Mouse (Mus musculus): ENCODE results near the gene Usp19. TPM values are rescaled to one million over a fixed set of nuclear protein-coding genes. Genes with fewer than 3 reads are reported as not detected.

The Usp19 gene
- polyA plus RNA-seq, 1 experiment: 86.6 TPM

GRCm38 (mm10) chr9:108516380-108517251, 26.2 kb downstream of the Usp19 start, which contains the start of gene Qrich1:
Gene Qrich1 (plus strand): TSS chr9:108516806.
- peaks cover 29% of the 10 kb centered on the region for H3K36me3 ChIP-seq (ENCODE audit: control insufficient read depth, insufficient read depth)
- H3ac ChIP-seq (ENCODE audit: control insufficient read depth, insufficient read length): peak within 1 kb of the TSS; percentile 97
- H3K79me2 ChIP-seq (ENCODE audit: control insufficient read depth, insufficient read depth): peaks cover 39% of the 10 kb centered on the region
- peak within 1 kb of the TSS; percentile 73 for H3K4me3 ChIP-seq
- peak within 1 kb of the TSS; percentile 79 for H3K4me2 ChIP-seq (ENCODE audit: low read depth)
- TF ChIP-seq CEBPB (IDR thresholded peaks at IDR 0.05; ENCODE audit: insufficient read depth, poor library complexity, severe bottlenecking): no peak
- peak; percentile 50 for TF ChIP-seq POLR2AphosphoS2 (IDR thresholded peaks at IDR 0.05; ENCODE audit: insufficient read length, low read depth)
- peak; percentile 2 for TF ChIP-seq SRF (IDR thresholded peaks at IDR 0.05; ENCODE audit: control insufficient read depth, insufficient read length, low read depth)
- TF ChIP-seq POLR2A (IDR thresholded peaks at IDR 0.05; ENCODE audit: insufficient read length, low read depth): peak; percentile 84
- no peaks in the 10 kb centered on the region for H3K27me3 ChIP-seq (ENCODE audit: control insufficient read depth, insufficient read depth, insufficient read length)

GRCm38 (mm10) chr9:108517253-108517930, 27.0 kb downstream of the Usp19 start:
- peak overlapping the region; percentile 73 for H3K4me3 ChIP-seq
- TF ChIP-seq MAX (IDR thresholded peaks at IDR 0.05; ENCODE audit: low read depth) (no peak), MYOG (IDR thresholded peaks at IDR 0.05; ENCODE audit: control insufficient read depth in 1 of 3, insufficient read depth in 1 of 3, insufficient read length in 2 of 3, low read depth in 2 of 3) (peak in 2 of 3 experiments; percentile 10 to 20), POLR2AphosphoS2 (IDR thresholded peaks at IDR 0.05; ENCODE audit: insufficient read length, low read depth) (peak; percentile 46)
- peaks cover 22% of the 10 kb centered on the region for H3K36me3 ChIP-seq (ENCODE audit: control insufficient read depth, insufficient read depth)
- no peaks in the 10 kb centered on the region for H3K27me3 ChIP-seq (ENCODE audit: control insufficient read depth, insufficient read depth, insufficient read length)
- peak overlapping the region; percentile 97 for H3ac ChIP-seq (ENCODE audit: control insufficient read depth, insufficient read length)
- H3K79me2 ChIP-seq (ENCODE audit: control insufficient read depth, insufficient read depth): peaks cover 46% of the 10 kb centered on the region
- H3K4me2 ChIP-seq (ENCODE audit: low read depth): peak overlapping the region; percentile 79

DNA sequence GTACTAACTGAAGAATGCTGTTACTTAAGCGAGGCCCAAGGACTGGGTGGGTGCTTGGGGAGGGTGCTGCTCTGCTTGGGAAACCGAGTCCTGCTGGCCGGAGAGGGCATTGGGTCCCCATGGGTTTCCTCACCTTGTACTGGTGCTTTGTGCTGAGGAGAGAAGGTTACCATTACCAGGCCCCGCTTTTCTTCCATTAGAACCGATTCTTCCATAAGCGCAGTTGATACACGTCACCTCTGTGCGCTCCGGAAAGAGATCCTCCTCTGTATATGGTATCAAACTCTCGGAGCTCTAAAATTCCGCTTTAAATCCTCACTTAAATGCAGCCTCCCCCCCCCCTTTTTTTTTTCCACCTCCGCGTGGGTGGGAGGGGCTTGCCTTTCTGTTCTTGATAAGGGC, 27.5 kb downstream of the Usp19 start:
- H3ac ChIP-seq (ENCODE audit: control insufficient read depth, insufficient read length): peak overlapping the region; percentile 97
- H3K4me3 ChIP-seq: peak overlapping the region; percentile 73
- peak overlapping the region; percentile 79 for H3K4me2 ChIP-seq (ENCODE audit: low read depth)
- peaks cover 52% of the 10 kb centered on the region for H3K79me2 ChIP-seq (ENCODE audit: control insufficient read depth, insufficient read depth)
- H3K27me3 ChIP-seq (ENCODE audit: control insufficient read depth, insufficient read depth, insufficient read length): no peaks in the 10 kb centered on the region
- TF ChIP-seq USF1 (IDR thresholded peaks at IDR 0.05; ENCODE audit: low read depth) (no peak), SRF (IDR thresholded peaks at IDR 0.05; ENCODE audit: control insufficient read depth, insufficient read length, low read depth) (no peak), TCF12 (IDR thresholded peaks at IDR 0.05; ENCODE audit: insufficient read depth, poor library complexity, severe bottlenecking) (no peak), MAX (IDR thresholded peaks at IDR 0.05; ENCODE audit: low read depth) (no peak), CEBPB (IDR thresholded peaks at IDR 0.05; ENCODE audit: insufficient read depth, poor library complexity, severe bottlenecking) (no peak), POLR2AphosphoS2 (IDR thresholded peaks at IDR 0.05; ENCODE audit: insufficient read length, low read depth) (no peak), MYOG (IDR thresholded peaks at IDR 0.05; ENCODE audit: control insufficient read depth in 1 of 3, insufficient read depth in 1 of 3, insufficient read length in 2 of 3, low read depth in 2 of 3) (no peak), E2F4 (IDR thresholded peaks at IDR 0.05; ENCODE audit: insufficient read depth) (no peak), TCF3 (IDR thresholded peaks at IDR 0.05; ENCODE audit: insufficient read length, low read depth) (no peak), REST (IDR thresholded peaks at IDR 0.05; ENCODE audit: insufficient read depth, insufficient read length) (no peak), POLR2A (IDR thresholded peaks at IDR 0.05; ENCODE audit: insufficient read length, low read depth) (no peak), MYOD1 (IDR thresholded peaks at IDR 0.05; ENCODE audit: control insufficient read depth in 1 of 3, insufficient read length in 2 of 3, low read depth in 2 of 3) (no peak)
- peaks cover 17% of the 10 kb centered on the region for H3K36me3 ChIP-seq (ENCODE audit: control insufficient read depth, insufficient read depth)

GRCm38 (mm10) chr9:108521604-108522003, 31.2 kb downstream of the Usp19 start:
- H3K27me3 ChIP-seq (ENCODE audit: control insufficient read depth, insufficient read depth, insufficient read length): no peaks in the 10 kb centered on the region
- H3K4me2 ChIP-seq (ENCODE audit: low read depth): peak overlapping the region; percentile 30
- H3K79me2 ChIP-seq (ENCODE audit: control insufficient read depth, insufficient read depth): peaks cover 89% of the 10 kb centered on the region
- H3K4me3 ChIP-seq: no peak overlapping the region
- TF ChIP-seq POLR2A (IDR thresholded peaks at IDR 0.05; ENCODE audit: insufficient read length, low read depth) (no peak), E2F4 (IDR thresholded peaks at IDR 0.05; ENCODE audit: insufficient read depth) (no peak), POLR2AphosphoS2 (IDR thresholded peaks at IDR 0.05; ENCODE audit: insufficient read length, low read depth) (no peak), USF1 (IDR thresholded peaks at IDR 0.05; ENCODE audit: low read depth) (no peak), MYOG (IDR thresholded peaks at IDR 0.05; ENCODE audit: control insufficient read depth in 1 of 3, insufficient read depth in 1 of 3, insufficient read length in 2 of 3, low read depth in 2 of 3) (no peak), SRF (IDR thresholded peaks at IDR 0.05; ENCODE audit: control insufficient read depth, insufficient read length, low read depth) (no peak), TCF3 (IDR thresholded peaks at IDR 0.05; ENCODE audit: insufficient read length, low read depth) (no peak), TCF12 (IDR thresholded peaks at IDR 0.05; ENCODE audit: insufficient read depth, poor library complexity, severe bottlenecking) (no peak), CEBPB (IDR thresholded peaks at IDR 0.05; ENCODE audit: insufficient read depth, poor library complexity, severe bottlenecking) (no peak), REST (IDR thresholded peaks at IDR 0.05; ENCODE audit: insufficient read depth, insufficient read length) (no peak), MAX (IDR thresholded peaks at IDR 0.05; ENCODE audit: low read depth) (no peak), MYOD1 (IDR thresholded peaks at IDR 0.05; ENCODE audit: control insufficient read depth in 1 of 3, insufficient read length in 2 of 3, low read depth in 2 of 3) (no peak)
- peaks cover 3% of the 10 kb centered on the region for H3K36me3 ChIP-seq (ENCODE audit: control insufficient read depth, insufficient read depth)
- no peak overlapping the region for H3ac ChIP-seq (ENCODE audit: control insufficient read depth, insufficient read length)
